Mouse (Mus musculus) hindbrain, embryonic 13.5 days (tissue): ENCODE results near the gene Anp32e. TPM values are rescaled to one million over a fixed set of nuclear protein-coding genes. Genes with fewer than 3 reads are reported as not detected.
A peak's percentile ranks its signal among the peaks of the same experiment; 100 is the strongest.
"Not testable (repeated sequence)": the region's sequence is repeated elsewhere in the genome, so short reads cannot be mapped to it uniquely, and the experiment has no call there.

Experiments used
- ATAC-seq: fragments of 200-750 bp; cut with Nextera tagmentation; 2 replicates; pipeline ENCODE4 v1.8.0; 2017; ENCODE audit warnings: moderate TSS enrichment; ENCODE audit not compliant: low FRiP score
- H3K27ac ChIP-seq: fragments of 300-500 bp; sonication (generic); 2 replicates; pipeline ENCODE4 v1.5.1; 2015; ENCODE audit warnings: inconsistent platforms, mild to moderate bottlenecking, moderate library complexity
- H3K27me3 ChIP-seq: fragments of 300-500 bp; sonication (generic); 2 replicates; pipeline ENCODE4 v1.6.1; 2015; ENCODE audit warnings: mild to moderate bottlenecking, inconsistent platforms
- H3K36me3 ChIP-seq: fragments of 300-500 bp; sonication (generic); 2 replicates; pipeline ENCODE4 v1.6.1; 2015; ENCODE audit warnings: mild to moderate bottlenecking, inconsistent platforms
- H3K4me1 ChIP-seq: fragments of 300-500 bp; sonication (generic); replicated peaks from 2 replicates; pipeline ENCODE4 v1.6.1; 2015; ENCODE audit warnings: inconsistent platforms
- H3K4me2 ChIP-seq: fragments of 300-500 bp; sonication (generic); 2 replicates; pipeline ENCODE4 v1.6.1; 2015; ENCODE audit warnings: inconsistent platforms, mild to moderate bottlenecking, moderate library complexity
- H3K4me3 ChIP-seq: fragments of 300-500 bp; sonication (generic); 2 replicates; pipeline ENCODE4 v1.5.1; 2015; ENCODE audit warnings: mild to moderate bottlenecking, inconsistent platforms
- H3K9ac ChIP-seq: fragments of 300-500 bp; sonication (generic); 2 replicates; pipeline ENCODE4 v1.6.1; 2015; ENCODE audit warnings: mild to moderate bottlenecking, inconsistent platforms
- H3K9me3 ChIP-seq: fragments of 300-500 bp; sonication (generic); 2 replicates; pipeline ENCODE4 v1.6.1; 2016; ENCODE audit warnings: inconsistent platforms
- WGBS: fragments of 180-500 bp; shearing (Covaris S2); methylation state at CpG from one replicate; pipeline ENCODE4 v1.1.7; 2015; 5-methylcytosine and 5-hydroxymethylcytosine counted together
- polyA plus RNA-seq: library from polyadenylated mRNA; unstranded; fragments of >200 nt; fragmentation: Nextera tagmentation; extraction: Ambion mirVana; gene quantifications from 2 replicates; pipeline ENCODE4 v1.2.1, GENCODE M21; 2015

Gene Anp32e
- polyA plus RNA-seq, 1 experiment from 2014 or later: 167 TPM

- H3K4me2 ChIP-seq: peak overlapping the region; percentile 74
- no peak for ATAC-seq
- peaks cover 38% of the 10 kb centered on the region for H3K27me3 ChIP-seq
- H3K27ac ChIP-seq: no peak overlapping the region
- WGBS: 1% methylated on average over 12 of the region's 12 CpGs
- peak overlapping the region; percentile 37; the same call in 1 of the 2 replicates for H3K4me3 ChIP-seq
- peaks cover 31% of the 10 kb centered on the region for H3K4me1 ChIP-seq
- no peak overlapping the region for H3K9ac ChIP-seq
- no peaks in the 10 kb centered on the region for H3K36me3 ChIP-seq
- no peaks in the 10 kb centered on the region for H3K9me3 ChIP-seq
Measured at GRCm38 (mm10) chr3:95905940-95906492, 23.0 kb upstream of the Anp32e start.

GRCm38 (mm10) chr3:95906860-95907259, 22.2 kb upstream of the Anp32e start:
- Histone ChIP-seq H3K4me1 (peaks cover 31% of the 10 kb centered on the region), H3K36me3 (no peaks in the 10 kb centered on the region), H3K4me3 (0 out of 2 replicates have a peak overlapping the region, but pooled peaks have one; percentile 11), H3K27ac (no peak overlapping the region), H3K4me2 (peak overlapping the region; percentile 74), H3K9ac (no peak overlapping the region), H3K27me3 (peaks cover 36% of the 10 kb centered on the region), H3K9me3 (no peaks in the 10 kb centered on the region)
- no peak for ATAC-seq
- WGBS: 0% methylated on average over 12 of the region's 12 CpGs

- no peak overlapping the region for H3K4me2 ChIP-seq
- H3K27ac ChIP-seq: no peak overlapping the region
- 53% methylated on average over 4 of the region's 4 CpGs for WGBS
- no peak for ATAC-seq
- no peak overlapping the region for H3K4me3 ChIP-seq
- no peaks in the 10 kb centered on the region for H3K9me3 ChIP-seq
- peaks cover 35% of the 10 kb centered on the region for H3K27me3 ChIP-seq
- peaks cover 31% of the 10 kb centered on the region for H3K4me1 ChIP-seq
- no peak overlapping the region for H3K9ac ChIP-seq
- no peaks in the 10 kb centered on the region for H3K36me3 ChIP-seq
Measured at GRCm38 (mm10) chr3:95907613-95908012, 21.4 kb upstream of the Anp32e start.

- Histone ChIP-seq H3K4me1 (no peaks in the 10 kb centered on the region), H3K27ac (no peak overlapping the region), H3K9me3 (no peaks in the 10 kb centered on the region), H3K36me3 (no peaks in the 10 kb centered on the region), H3K27me3 (no peaks in the 10 kb centered on the region), H3K9ac (no peak overlapping the region), H3K4me3 (no peak overlapping the region), H3K4me2 (no peak overlapping the region)
- 94% methylated on average over 4 of the region's 4 CpGs for whole genome bisulfite sequencing
- ATAC-seq: no peak
Measured at GRCm38 (mm10) chr3:95914706-95915105, 14.3 kb upstream of the Anp32e start.

GRCm38 (mm10) chr3:95916760-95917159, 12.3 kb upstream of the Anp32e start:
- H3K27me3 ChIP-seq: no peaks in the 10 kb centered on the region
- no peak overlapping the region for H3K4me2 ChIP-seq
- H3K4me3 ChIP-seq: no peak overlapping the region
- H3K4me1 ChIP-seq: no peaks in the 10 kb centered on the region
- H3K9me3 ChIP-seq: no peaks in the 10 kb centered on the region
- H3K9ac ChIP-seq: no peak overlapping the region
- 82% methylated on average over 7 of the region's 7 CpGs for WGBS
- H3K27ac ChIP-seq: no peak overlapping the region
- no peaks in the 10 kb centered on the region for H3K36me3 ChIP-seq
- no peak for ATAC-seq

- not testable (repeated sequence) for H3K4me3 ChIP-seq, H3K36me3 ChIP-seq, H3K4me1 ChIP-seq, H3K27ac ChIP-seq, H3K4me2 ChIP-seq, ATAC-seq, H3K27me3 ChIP-seq, H3K9ac ChIP-seq, H3K9me3 ChIP-seq
- WGBS: 77% methylated on average over 2 of the region's 2 CpGs
Measured at GRCm38 (mm10) chr3:95920532-95920931, 8.5 kb upstream of the Anp32e start.

- H3K4me2 ChIP-seq, H3K4me3 ChIP-seq, H3K27me3 ChIP-seq, H3K4me1 ChIP-seq, H3K36me3 ChIP-seq, H3K9me3 ChIP-seq, H3K27ac ChIP-seq, ATAC-seq, H3K9ac ChIP-seq: not testable (repeated sequence)
- 95% methylated on average over 7 of the region's 7 CpGs for WGBS
Measured at GRCm38 (mm10) chr3:95923429-95923828, 5.6 kb upstream of the Anp32e start.

- no peak overlapping the region for H3K9ac ChIP-seq
- H3K27ac ChIP-seq: no peak overlapping the region
- no peak overlapping the region for H3K4me2 ChIP-seq
- no peaks in the 10 kb centered on the region for H3K36me3 ChIP-seq
- no peaks in the 10 kb centered on the region for H3K27me3 ChIP-seq
- no peak overlapping the region for H3K4me3 ChIP-seq
- no peaks in the 10 kb centered on the region for H3K9me3 ChIP-seq
- H3K4me1 ChIP-seq: 0 out of 2 replicates have a peak, but pooled peaks cover 6% of the 10 kb centered on the region
- 78% methylated on average over 4 of the region's 4 CpGs for WGBS
- no peak for ATAC-seq
Measured at GRCm38 (mm10) chr3:95924185-95924584, 4.9 kb upstream of the Anp32e start.

GRCm38 (mm10) chr3:95925087-95925486, 4.0 kb upstream of the Anp32e start:
- H3K27ac ChIP-seq: no peak overlapping the region
- H3K9me3 ChIP-seq: no peaks in the 10 kb centered on the region
- 0 out of 2 replicates have a peak, but pooled peaks cover 6% of the 10 kb centered on the region for H3K4me1 ChIP-seq
- H3K36me3 ChIP-seq: no peaks in the 10 kb centered on the region
- no peak overlapping the region for H3K4me3 ChIP-seq
- H3K27me3 ChIP-seq: no peaks in the 10 kb centered on the region
- H3K9ac ChIP-seq: no peak overlapping the region
- 87% methylated on average over 5 of the region's 5 CpGs for WGBS
- no peak overlapping the region for H3K4me2 ChIP-seq
- ATAC-seq: no peak

- ATAC-seq: no peak
Measured at GRCm38 (mm10) chr3:95928261-95928657, 787 bp upstream of the Anp32e start.

GRCm38 (mm10) chr3:95929581-95930470, 780 bp downstream of the Anp32e start:
- Histone ChIP-seq H3K4me2 (peak overlapping the region; percentile 76), H3K27ac (peak overlapping the region; percentile 89), H3K9ac (peak overlapping the region; percentile 91), H3K27me3 (no peaks in the 10 kb centered on the region), H3K4me3 (peak overlapping the region; percentile 89), H3K9me3 (no peaks in the 10 kb centered on the region), H3K4me1 (peaks cover 36% of the 10 kb centered on the region), H3K36me3 (peaks cover 11% of the 10 kb centered on the region)
- WGBS: under 1% methylated on average over 89 of the region's 105 CpGs
- ATAC-seq: peak; percentile 7

More at GRCm38 (mm10) chr3:95928261-95928657, 787 bp upstream of the Anp32e start:
- Histone ChIP-seq H3K4me2 (peak overlapping the region; percentile 76), H3K4me3 (peak overlapping the region; percentile 89), H3K9me3 (no peaks in the 10 kb centered on the region), H3K27me3 (no peaks in the 10 kb centered on the region), H3K36me3 (no peaks in the 10 kb centered on the region), H3K9ac (peak overlapping the region; percentile 55; the same call in 1 of the 2 replicates), H3K27ac (peak overlapping the region; percentile 70; the same call in 1 of the 2 replicates), H3K4me1 (peaks cover 34% of the 10 kb centered on the region)
- WGBS: 72% methylated on average over 6 of the region's 6 CpGs

- H3K27ac ChIP-seq: peak overlapping the region; percentile 89
- 4% methylated on average over 5 of the region's 5 CpGs for WGBS
- ATAC-seq: no peak
Measured at GRCm38 (mm10) chr3:95930471-95930789, 1.4 kb downstream of the Anp32e start.

More at GRCm38 (mm10) chr3:95930471-95930789, 1.4 kb downstream of the Anp32e start:
- Histone ChIP-seq H3K27me3 (no peaks in the 10 kb centered on the region), H3K9me3 (no peaks in the 10 kb centered on the region), H3K4me3 (peak overlapping the region; percentile 89), H3K4me1 (peaks cover 36% of the 10 kb centered on the region), H3K9ac (peak overlapping the region; percentile 91), H3K36me3 (peaks cover 18% of the 10 kb centered on the region), H3K4me2 (peak overlapping the region; percentile 76)
